Mouse (Mus musculus): ENCODE measurements around the gene Oaf. TPM values are rescaled to one million over a fixed set of nuclear protein-coding genes. Genes with fewer than 3 reads are reported as not detected.

Gene Oaf
- polyA plus RNA-seq, 1 experiment from 2014 or later: 95.4 TPM

DNA sequence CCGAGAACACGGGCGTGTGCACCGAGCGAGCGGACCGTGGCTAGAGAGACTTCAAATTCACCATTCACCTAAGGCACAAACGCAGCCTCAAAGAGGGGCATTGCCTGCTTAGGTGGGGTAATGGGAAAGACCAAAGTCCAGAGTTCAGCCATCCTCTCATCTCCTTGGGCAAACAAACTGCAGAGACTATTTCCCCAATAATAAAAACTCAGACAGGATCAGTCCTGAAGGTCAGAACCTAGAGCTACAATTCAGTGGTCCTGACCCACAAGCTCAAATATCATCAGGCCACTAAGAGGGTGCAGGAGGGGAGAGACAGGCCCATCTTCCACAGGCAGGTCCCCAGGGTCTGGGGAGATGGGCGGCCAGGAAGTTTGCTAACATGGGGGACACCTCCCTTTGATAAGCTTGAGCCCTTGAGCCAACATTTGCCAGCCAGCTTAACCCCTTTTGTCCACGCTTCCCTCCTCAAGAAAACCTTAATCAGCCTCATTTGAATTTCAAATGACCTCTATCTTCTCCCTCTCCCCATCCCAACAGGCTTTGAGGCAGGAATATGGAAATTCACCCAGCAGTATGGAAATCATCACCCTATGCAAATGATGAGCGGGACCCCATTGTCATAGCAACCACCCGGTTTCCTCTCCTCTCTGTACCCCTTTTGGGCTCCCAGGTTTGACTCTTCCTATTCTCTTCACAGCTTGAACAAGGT is 51.2 kb downstream of the Oaf start:
- TF ChIP-seq CTCF (IDR thresholded peaks at IDR 0.05; ENCODE audit: low read depth): no peak
- Histone ChIP-seq H3K9me3 (ENCODE audit: low read depth, low read length) (no peaks in the 10 kb centered on the region), H3K4me1 (ENCODE audit: insufficient read depth) (no peaks in the 10 kb centered on the region), H3K4me3 (ENCODE audit: low read depth, low read length) (no peak overlapping the region), H3K36me3 (ENCODE audit: insufficient read depth) (no peaks in the 10 kb centered on the region), H3K4me2 (no peak overlapping the region), H3K27ac (ENCODE audit: low read depth) (no peak overlapping the region), H3K9ac (no peak overlapping the region), H3K27me3 (ENCODE audit: insufficient read depth, low read length) (no peaks in the 10 kb centered on the region)
- 66% methylated on average over 12 of the region's 12 CpGs for WGBS
- DNase-seq: no peak
- no peak for ATAC-seq (ENCODE audit: insufficient read depth)

DNA sequence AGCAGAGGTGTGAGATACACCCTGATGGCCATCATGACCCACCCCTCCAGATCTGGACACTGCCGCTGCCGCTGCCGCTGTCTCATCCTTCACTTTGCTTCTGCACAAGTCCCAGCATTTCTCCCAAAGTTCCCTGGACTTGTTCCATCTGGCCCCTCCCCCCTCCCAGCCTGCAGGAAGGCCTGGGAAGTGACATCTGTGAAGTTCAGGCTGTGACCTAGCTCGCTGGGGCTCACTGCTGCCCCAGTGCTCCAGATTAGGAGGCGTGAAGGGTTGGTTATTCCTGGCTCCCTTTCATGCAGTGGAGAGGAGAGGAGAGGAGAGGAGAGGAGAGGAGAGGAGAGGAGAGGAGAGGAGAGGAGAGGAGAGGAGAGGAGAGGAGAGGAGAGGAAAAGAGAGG is 60.1 kb downstream of the Oaf start:
- Histone ChIP-seq H3K9ac (no peak overlapping the region), H3K27me3 (ENCODE audit: insufficient read depth, low read length) (no peaks in the 10 kb centered on the region), H3K27ac (ENCODE audit: low read depth) (no peak overlapping the region), H3K4me1 (ENCODE audit: insufficient read depth) (no peaks in the 10 kb centered on the region), H3K4me3 (ENCODE audit: low read depth, low read length) (no peak overlapping the region), H3K4me2 (no peak overlapping the region), H3K9me3 (ENCODE audit: low read depth, low read length) (no peaks in the 10 kb centered on the region), H3K36me3 (ENCODE audit: insufficient read depth) (no peaks in the 10 kb centered on the region)
- ATAC-seq (ENCODE audit: insufficient read depth) (peak; percentile 31; the same call in 1 of the 2 replicates), DNase-seq (peak; percentile 58)
- WGBS: 25% methylated on average over 5 of the region's 5 CpGs
- TF ChIP-seq CTCF (IDR thresholded peaks at IDR 0.05; ENCODE audit: low read depth): no peak

DNA sequence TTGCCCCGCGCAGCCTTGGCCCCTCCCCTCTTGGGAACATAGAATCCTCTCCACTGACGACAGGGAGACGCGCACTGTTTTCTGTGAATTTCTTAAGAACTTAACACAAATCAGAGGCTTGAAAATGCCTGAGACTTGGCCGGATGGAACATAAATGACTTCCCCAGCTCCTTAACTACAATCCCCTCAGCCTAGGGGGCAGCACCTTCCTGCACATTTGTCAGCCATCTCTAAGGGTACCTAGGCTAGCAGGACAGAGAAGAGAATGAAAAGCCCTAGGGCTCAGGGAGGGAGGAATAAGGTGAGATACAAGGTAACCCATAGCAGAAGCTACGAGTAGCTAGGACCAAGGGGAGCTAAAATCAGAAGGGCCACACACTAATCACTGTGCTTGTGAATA is 61.5 kb downstream of the Oaf start:
- H3K36me3 ChIP-seq (ENCODE audit: insufficient read depth): no peaks in the 10 kb centered on the region
- no peaks in the 10 kb centered on the region for H3K4me1 ChIP-seq (ENCODE audit: insufficient read depth)
- H3K4me2 ChIP-seq: no peak overlapping the region
- peak; percentile 31 for TF ChIP-seq CTCF (IDR thresholded peaks at IDR 0.05; ENCODE audit: low read depth)
- ATAC-seq (ENCODE audit: insufficient read depth) (no peak), DNase-seq (peak; percentile 24)
- 58% methylated on average over 7 of the region's 7 CpGs for WGBS
- no peaks in the 10 kb centered on the region for H3K9me3 ChIP-seq (ENCODE audit: low read depth, low read length)
- no peak overlapping the region for H3K4me3 ChIP-seq (ENCODE audit: low read depth, low read length)
- H3K27me3 ChIP-seq (ENCODE audit: insufficient read depth, low read length): no peaks in the 10 kb centered on the region
- H3K27ac ChIP-seq (ENCODE audit: low read depth): no peak overlapping the region
- no peak overlapping the region for H3K9ac ChIP-seq

Other genes starting within 250 kb of the Oaf start
- 19.1 and 24.7 TPM in 2 replicates for gene Arhgef12, start 132.7 kb downstream of the Oaf start, polyA plus RNA-seq (2014; fragmentation: Nextera tagmentation; extraction: Ambion mirVana)
- gene Tmem136, start 123.3 kb downstream of the Oaf start, polyA plus RNA-seq (2014; fragmentation: Nextera tagmentation; extraction: Ambion mirVana): 5.3 and 5.9 TPM in 2 replicates
- 0.08 and 0.16 TPM in 2 replicates for gene Pou2f3, start 29.5 kb downstream of the Oaf start, polyA plus RNA-seq (2014; fragmentation: Nextera tagmentation; extraction: Ambion mirVana)
- gene Trim29, start 70.9 kb upstream of the Oaf start, polyA plus RNA-seq (2014; fragmentation: Nextera tagmentation; extraction: Ambion mirVana): 0.19 and 0.21 TPM in 2 replicates